Mouse (Mus musculus) liver, postnatal 0 days (tissue): ENCODE data around the gene Tex14.

Experiments used
- CTCF ChIP-seq: sonication (generic); IDR thresholded peaks from 2 replicates; pipeline ENCODE4 v1.5.1; 2016; ENCODE audit warnings: antibody characterized with exemption, low read depth
- EP300 ChIP-seq: IDR thresholded peaks from 2 replicates; pipeline ENCODE4 v1.6.1; 2016; ENCODE audit warnings: antibody characterized with exemption, low read depth, mild to moderate bottlenecking

- TF ChIP-seq CTCF (no peak), EP300 (no peak)
Measured at GRCm38 (mm10) chr11:87427273-87428050, 22.6 kb downstream of the Tex14 start.
